Mouse (Mus musculus) MEL (cell line): ENCODE results near the gene Scn2b.

Experiments
- CHD1 ChIP-seq: IDR thresholded peaks from 2 replicates; pipeline ENCODE4 v1.6.1; 2012; ENCODE audit warnings: low read depth, mild to moderate bottlenecking, inconsistent platforms, low read length, improper control_type of control experiment
- CTCF ChIP-seq, 3 experiments: IDR thresholded peaks in 2 of 3; conservative IDR thresholded peaks in 1 of 3; 2 replicates each; pipeline ENCODE4 v1.5.1; 2011 to 2012; ENCODE audit warnings: low read length in 3 of 3, low read depth in 2 of 3, mild to moderate bottlenecking in 2 of 3, improper control_type of control experiment in 1 of 3, inconsistent platforms in 1 of 3, mixed read lengths in 1 of 3, moderate library complexity in 1 of 3; ENCODE audit not compliant: control insufficient read depth in 1 of 3, insufficient read depth in 1 of 3, poor library complexity in 1 of 3, severe bottlenecking in 1 of 3
- JUND ChIP-seq: IDR thresholded peaks from 2 replicates; pipeline ENCODE4 v1.6.1; 2011; ENCODE audit warnings: low read depth, mild to moderate bottlenecking, improper control_type of control experiment, low read length
- MAZ ChIP-seq: IDR thresholded peaks from 2 replicates; pipeline ENCODE4 v1.6.1; 2012; ENCODE audit warnings: low read depth, mild to moderate bottlenecking, inconsistent platforms, low read length, improper control_type of control experiment
- MXI1 ChIP-seq: IDR thresholded peaks from 2 replicates; pipeline ENCODE4 v1.6.1; 2011; ENCODE audit warnings: mild to moderate bottlenecking, low read depth, low read length, improper control_type of control experiment
- POLR2A ChIP-seq, 2 experiments: IDR thresholded peaks; 2 replicates each; pipeline ENCODE4 v1.6.1; 2011 to 2012; ENCODE audit warnings: low read length in 2 of 2, mild to moderate bottlenecking in 2 of 2, control low read depth in 1 of 2, improper control_type of control experiment in 1 of 2, low read depth in 1 of 2, moderate library complexity in 1 of 2; ENCODE audit not compliant: control insufficient read depth in 1 of 2, insufficient read depth in 1 of 2, poor library complexity in 1 of 2
- TAL1 ChIP-seq: IDR thresholded peaks from 2 replicates; pipeline ENCODE4 v1.6.1; 2012; ENCODE audit warnings: mild to moderate bottlenecking, inconsistent platforms, low read length, moderate library complexity, mixed read lengths
- USF2 ChIP-seq, 2 experiments: IDR thresholded peaks; 2 replicates each; pipeline ENCODE4 v1.6.1; 2011 to 2012; ENCODE audit warnings: improper control_type of control experiment in 2 of 2, low read length in 2 of 2, borderline replicate concordance in 1 of 2, inconsistent platforms in 1 of 2, low read depth in 1 of 2, mild to moderate bottlenecking in 1 of 2; ENCODE audit not compliant: insufficient read depth in 1 of 2
- ZMIZ1 ChIP-seq: IDR thresholded peaks from 2 replicates; pipeline ENCODE4 v1.6.1; 2012; ENCODE audit warnings: low read depth, mild to moderate bottlenecking, inconsistent platforms, low read length, improper control_type of control experiment, moderate library complexity

- TF ChIP-seq MXI1 (no peak), MAZ (no peak), ZMIZ1 (no peak), CTCF (IDR thresholded peaks at IDR 0.05 in 2 of 3, conservative IDR thresholded peaks at IDR 0.05 in 1 of 3; ENCODE audit: control insufficient read depth in 1 of 3, insufficient read depth in 1 of 3, low read depth in 2 of 3, low read length in 3 of 3, poor library complexity in 1 of 3, severe bottlenecking in 1 of 3) (no peak), POLR2A (IDR thresholded peaks at IDR 0.05; ENCODE audit: control insufficient read depth in 1 of 2, insufficient read depth in 1 of 2, low read depth in 1 of 2, low read length in 2 of 2, poor library complexity in 1 of 2) (no peak), JUND (no peak), CHD1 (no peak), USF2 (IDR thresholded peaks at IDR 0.05; ENCODE audit: borderline replicate concordance in 1 of 2, insufficient read depth in 1 of 2, low read depth in 1 of 2, low read length in 2 of 2) (no peak), TAL1 (no peak)
These were observed 19.7 kb upstream of the Scn2b start for GRCm38 (mm10) chr9:45097877-45098276.
